Mouse (Mus musculus): ENCODE results near the gene Gm10570.

Gene Gm10570

DNA sequence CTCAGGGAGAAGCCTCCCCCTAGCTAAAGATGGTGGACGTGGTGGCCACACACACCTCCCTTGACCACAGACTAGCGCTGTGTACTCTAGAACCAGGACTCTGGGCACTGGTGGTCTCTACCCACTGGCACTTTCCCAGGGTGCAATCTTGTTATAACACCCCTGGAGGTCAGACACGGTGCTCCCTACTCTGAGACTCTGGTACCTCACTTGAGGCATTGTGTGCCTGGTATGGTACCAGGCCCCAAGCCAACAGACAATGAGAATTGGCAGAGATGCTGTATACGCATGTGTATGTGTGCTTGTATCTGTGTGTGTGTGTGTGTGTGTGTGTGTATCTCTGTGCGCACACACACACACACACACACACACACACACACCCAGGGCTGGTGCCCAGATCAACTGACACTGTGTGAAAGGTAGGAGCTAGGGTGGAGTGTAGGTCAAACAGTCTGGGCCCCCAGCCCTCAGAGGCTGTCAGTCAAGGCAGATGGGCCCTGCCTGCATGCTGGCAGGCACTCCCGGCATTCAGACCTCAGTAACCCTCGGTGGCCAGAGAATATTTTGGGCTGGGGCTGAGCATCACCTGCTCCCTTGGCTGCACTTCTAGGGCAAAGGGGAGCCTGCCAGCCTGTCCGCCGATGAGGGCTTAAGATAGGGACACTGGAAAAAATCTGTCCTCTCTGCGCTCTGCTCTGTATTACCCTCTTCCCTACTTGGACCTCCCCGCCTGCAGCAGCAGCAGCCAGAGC is 9.4 kb downstream of the Gm10570 start:
- Histone ChIP-seq H3K4me3 (replicated peaks; ENCODE audit: low read length) (peak overlapping the region; percentile 66), H3K4me1 (replicated peaks; ENCODE audit: low read depth, low read length) (peaks cover 94% of the 10 kb centered on the region), H3K9me3 (ENCODE audit: low read length) (no peaks in the 10 kb centered on the region), H3K36me3 (ENCODE audit: insufficient read depth, low read length) (no peaks in the 10 kb centered on the region), H3K27me3 (ENCODE audit: insufficient read depth, low read length) (peaks cover 19% of the 10 kb centered on the region)
- no peak for TF ChIP-seq NANOG (IDR thresholded peaks at IDR 0.05; ENCODE audit: borderline replicate concordance, low read length)

DNA sequence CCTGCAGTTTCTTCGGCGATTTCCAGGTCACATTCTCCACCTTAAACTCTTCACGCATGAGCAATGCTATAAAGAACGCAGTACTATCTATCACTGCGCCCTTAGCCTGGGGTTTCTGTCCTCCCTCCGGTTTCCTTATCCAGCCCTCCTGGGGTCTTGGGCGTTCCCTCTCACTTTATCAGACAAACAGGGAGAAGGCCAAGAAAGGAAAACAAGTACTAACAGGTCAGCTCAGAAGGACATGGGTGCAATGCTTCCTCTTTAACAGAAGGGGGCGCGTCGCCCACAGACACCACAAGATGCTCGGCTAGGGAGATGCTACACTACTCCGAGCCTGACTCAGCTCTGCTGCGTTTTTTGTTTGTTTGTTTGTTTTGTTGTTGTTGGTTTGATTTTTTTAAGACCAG is 11.3 kb downstream of the Gm10570 start:
- TF ChIP-seq POU5F1 (IDR thresholded peaks at IDR 0.05; ENCODE audit: borderline replicate concordance, low read length) (no peak), CTCF (conservative IDR thresholded peaks at IDR 0.05; ENCODE audit: low read length) (peak; percentile 90)
- Histone ChIP-seq H3K4me3 (replicated peaks; ENCODE audit: low read length) (no peak overlapping the region), H3K36me3 (ENCODE audit: insufficient read depth, low read length) (no peaks in the 10 kb centered on the region), H3K9me3 (ENCODE audit: low read length) (no peaks in the 10 kb centered on the region), H3K27me3 (ENCODE audit: insufficient read depth, low read length) (peaks cover 19% of the 10 kb centered on the region), H3K4me1 (replicated peaks; ENCODE audit: low read depth, low read length) (peaks cover 75% of the 10 kb centered on the region)

DNA sequence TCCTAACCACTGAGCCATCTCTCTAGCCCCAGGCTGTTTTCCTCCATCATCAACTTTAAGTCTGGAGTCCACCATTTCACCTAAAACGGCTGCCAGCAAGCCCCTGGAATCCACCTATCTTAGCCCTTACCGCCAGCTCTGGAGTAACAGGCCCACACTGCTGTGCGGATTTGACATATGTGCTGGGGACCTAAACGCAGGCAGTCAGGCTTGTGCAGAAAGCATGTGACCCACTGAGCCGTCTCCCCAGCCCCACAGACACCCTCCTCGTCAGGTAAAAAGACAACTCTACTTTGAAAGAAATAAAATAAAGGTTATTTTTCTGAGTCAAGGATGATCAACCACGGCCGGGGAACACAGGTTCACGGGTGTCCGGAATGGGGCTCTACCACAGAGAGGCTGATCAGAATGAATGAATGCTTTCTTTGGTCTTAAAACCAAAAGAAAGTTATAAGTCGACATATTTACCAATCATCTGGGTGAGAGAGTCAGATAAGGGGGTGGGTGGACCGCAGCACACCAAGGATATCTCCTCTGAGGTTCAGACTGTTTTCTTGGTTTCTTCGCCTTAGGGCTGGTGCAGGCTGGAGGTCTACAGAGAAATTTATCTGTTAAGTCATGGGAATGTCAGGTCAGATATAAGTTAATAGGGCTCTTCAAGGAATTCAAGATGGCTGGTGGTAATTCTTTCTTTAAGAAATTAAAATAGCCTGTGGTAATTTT is 12.1 kb downstream of the Gm10570 start:
- H3K9me3 ChIP-seq (ENCODE audit: low read length), result no peaks in the 10 kb centered on the region
- H3K36me3 ChIP-seq (ENCODE audit: insufficient read depth, low read length), result no peaks in the 10 kb centered on the region
- peaks cover 68% of the 10 kb centered on the region for H3K4me1 ChIP-seq (replicated peaks; ENCODE audit: low read depth, low read length)
- H3K27me3 ChIP-seq (ENCODE audit: insufficient read depth, low read length), result peaks cover 16% of the 10 kb centered on the region
- TF ChIP-seq NANOG (IDR thresholded peaks at IDR 0.05; ENCODE audit: borderline replicate concordance, low read length) (no peak), CTCF (conservative IDR thresholded peaks at IDR 0.05; ENCODE audit: low read length) (no peak), POU5F1 (IDR thresholded peaks at IDR 0.05; ENCODE audit: borderline replicate concordance, low read length) (no peak)
- no peak overlapping the region for H3K4me3 ChIP-seq (replicated peaks; ENCODE audit: low read length)

DNA sequence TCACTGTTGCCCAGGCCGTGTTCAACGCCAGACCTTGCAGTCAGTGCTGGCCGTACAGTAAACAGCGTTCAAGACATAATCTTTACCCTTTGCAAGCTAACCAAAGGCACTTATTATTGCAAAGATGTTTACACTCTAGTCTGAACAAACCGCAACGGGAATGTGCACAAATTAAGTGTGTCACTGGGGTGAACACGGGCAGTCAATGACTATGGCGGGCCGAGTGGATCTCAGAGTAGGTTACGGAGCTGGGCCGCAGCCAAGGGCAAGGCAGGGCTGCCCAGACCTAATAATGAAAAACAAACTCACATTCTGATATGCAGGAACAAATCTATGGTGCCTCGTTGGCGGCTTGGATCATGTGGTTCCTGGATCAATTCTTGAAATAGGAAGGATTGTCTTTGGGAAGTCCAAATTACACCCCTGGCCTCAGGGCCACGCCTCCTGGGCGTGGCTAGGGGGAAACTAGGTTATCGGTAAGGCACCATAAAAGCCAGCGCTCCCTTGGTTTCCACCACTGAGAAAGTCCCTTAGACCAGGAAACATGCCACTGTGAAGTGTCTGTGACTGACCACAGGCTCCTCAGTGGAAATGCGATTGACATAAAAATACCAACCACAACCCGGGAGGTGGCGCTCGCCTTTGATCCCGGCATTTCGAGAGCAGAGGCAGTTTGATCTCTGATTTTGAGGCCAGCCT is 13.3 kb downstream of the Gm10570 start:
- TF ChIP-seq CTCF (conservative IDR thresholded peaks at IDR 0.05; ENCODE audit: low read length), result peak; percentile 15; the same call in 1 of the 2 replicates
- TF ChIP-seq NANOG (IDR thresholded peaks at IDR 0.05; ENCODE audit: borderline replicate concordance, low read length), result no peak
- no peaks in the 10 kb centered on the region for H3K9me3 ChIP-seq (ENCODE audit: low read length)
- 0 out of 2 replicates have a peak, but pooled peaks cover 7% of the 10 kb centered on the region for H3K27me3 ChIP-seq (ENCODE audit: insufficient read depth, low read length)
- H3K4me1 ChIP-seq (replicated peaks; ENCODE audit: low read depth, low read length), result peaks cover 56% of the 10 kb centered on the region
- no peaks in the 10 kb centered on the region for H3K36me3 ChIP-seq (ENCODE audit: insufficient read depth, low read length)
- peak overlapping the region; percentile 43 for H3K4me3 ChIP-seq (replicated peaks; ENCODE audit: low read length)

DNA sequence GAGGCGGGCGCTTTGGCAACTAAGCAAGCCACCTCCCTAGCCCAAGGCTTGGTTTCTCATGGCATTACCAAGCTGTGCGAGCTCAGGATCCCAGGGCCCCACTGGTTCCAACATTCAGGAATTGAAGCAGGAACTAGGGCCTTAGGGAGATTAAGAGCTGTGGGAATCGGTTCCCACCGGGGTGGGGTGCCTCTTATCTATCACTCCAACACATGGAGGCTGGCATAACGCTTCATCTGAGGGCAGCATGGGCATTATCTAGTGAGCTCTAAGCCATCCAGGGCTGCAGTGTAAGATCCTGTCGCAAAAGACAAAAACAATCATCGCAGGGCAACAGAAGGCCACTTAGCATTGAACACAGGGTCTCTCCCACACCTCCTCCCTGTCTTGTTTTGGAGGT is 14.0 kb downstream of the Gm10570 start:
- Histone ChIP-seq H3K36me3 (ENCODE audit: insufficient read depth, low read length) (no peaks in the 10 kb centered on the region), H3K9me3 (ENCODE audit: low read length) (no peaks in the 10 kb centered on the region), H3K4me1 (replicated peaks; ENCODE audit: low read depth, low read length) (peaks cover 49% of the 10 kb centered on the region), H3K4me3 (replicated peaks; ENCODE audit: low read length) (no peak overlapping the region), H3K27me3 (ENCODE audit: insufficient read depth, low read length) (0 out of 2 replicates have a peak, but pooled peaks cover 5% of the 10 kb centered on the region)
- no peak for TF ChIP-seq POU5F1 (IDR thresholded peaks at IDR 0.05; ENCODE audit: borderline replicate concordance, low read length)
- TF ChIP-seq CTCF (conservative IDR thresholded peaks at IDR 0.05; ENCODE audit: low read length), result no peak
- TF ChIP-seq NANOG (IDR thresholded peaks at IDR 0.05; ENCODE audit: borderline replicate concordance, low read length), result no peak

DNA sequence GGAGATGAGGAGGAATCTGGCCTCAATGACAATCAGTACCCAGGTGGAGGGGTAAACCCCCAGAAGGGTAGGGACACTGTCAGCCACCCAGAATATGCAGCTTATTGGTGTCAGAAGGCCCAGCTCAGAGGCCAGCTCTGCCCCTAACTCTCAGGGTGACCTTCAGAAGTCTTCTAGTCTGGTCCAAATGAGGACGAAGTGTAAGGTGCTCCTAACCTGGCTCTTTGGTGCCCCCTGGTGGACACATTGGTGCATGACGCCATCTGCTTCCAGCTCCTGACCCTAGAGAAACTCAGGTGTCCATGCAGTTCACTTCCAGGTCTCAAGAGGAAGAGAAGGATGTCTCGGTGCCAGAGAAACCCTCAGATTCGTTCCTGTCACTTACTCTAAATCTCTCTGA is 16.2 kb downstream of the Gm10570 start:
- no peaks in the 10 kb centered on the region for H3K36me3 ChIP-seq (ENCODE audit: insufficient read depth, low read length)
- H3K9me3 ChIP-seq (ENCODE audit: low read length), result no peaks in the 10 kb centered on the region
- peaks cover 28% of the 10 kb centered on the region for H3K4me1 ChIP-seq (replicated peaks; ENCODE audit: low read depth, low read length)
- H3K4me3 ChIP-seq (replicated peaks; ENCODE audit: low read length), result no peak overlapping the region
- peaks cover 6% of the 10 kb centered on the region; the same call in 1 of the 2 replicates for H3K27me3 ChIP-seq (ENCODE audit: insufficient read depth, low read length)
- no peak for TF ChIP-seq POU5F1 (IDR thresholded peaks at IDR 0.05; ENCODE audit: borderline replicate concordance, low read length)
- no peak for TF ChIP-seq NANOG (IDR thresholded peaks at IDR 0.05; ENCODE audit: borderline replicate concordance, low read length)
- TF ChIP-seq CTCF (conservative IDR thresholded peaks at IDR 0.05; ENCODE audit: low read length), result peak; percentile 95

DNA sequence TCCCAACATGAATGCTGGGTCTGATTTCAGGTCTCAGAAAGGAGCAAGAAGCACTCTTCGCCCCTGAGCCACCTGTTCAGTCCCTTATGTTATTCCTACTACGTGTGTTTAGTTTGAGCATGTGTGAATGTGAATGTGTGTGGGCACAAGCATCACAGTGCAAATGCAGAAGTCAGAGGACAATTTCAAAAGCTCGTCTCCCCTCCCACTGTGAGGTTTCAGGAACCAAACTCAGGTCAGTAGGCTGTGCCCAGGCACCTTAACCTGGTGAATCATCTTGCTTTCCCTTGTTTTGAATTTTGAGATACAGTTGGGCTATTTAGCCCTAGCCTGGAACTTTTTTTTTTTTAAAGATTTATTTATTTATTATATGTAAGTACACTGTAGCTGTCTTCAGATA is 18.6 kb downstream of the Gm10570 start:
- no peaks in the 10 kb centered on the region for H3K9me3 ChIP-seq (ENCODE audit: low read length)
- H3K27me3 ChIP-seq (ENCODE audit: insufficient read depth, low read length), result peaks cover 19% of the 10 kb centered on the region
- no peaks in the 10 kb centered on the region for H3K36me3 ChIP-seq (ENCODE audit: insufficient read depth, low read length)
- H3K4me3 ChIP-seq (replicated peaks; ENCODE audit: low read length), result no peak overlapping the region
- TF ChIP-seq CTCF (conservative IDR thresholded peaks at IDR 0.05; ENCODE audit: low read length), result no peak
- TF ChIP-seq NANOG (IDR thresholded peaks at IDR 0.05; ENCODE audit: borderline replicate concordance, low read length), result no peak
- no peak for TF ChIP-seq POU5F1 (IDR thresholded peaks at IDR 0.05; ENCODE audit: borderline replicate concordance, low read length)
- peaks cover 5% of the 10 kb centered on the region for H3K4me1 ChIP-seq (replicated peaks; ENCODE audit: low read depth, low read length)

DNA sequence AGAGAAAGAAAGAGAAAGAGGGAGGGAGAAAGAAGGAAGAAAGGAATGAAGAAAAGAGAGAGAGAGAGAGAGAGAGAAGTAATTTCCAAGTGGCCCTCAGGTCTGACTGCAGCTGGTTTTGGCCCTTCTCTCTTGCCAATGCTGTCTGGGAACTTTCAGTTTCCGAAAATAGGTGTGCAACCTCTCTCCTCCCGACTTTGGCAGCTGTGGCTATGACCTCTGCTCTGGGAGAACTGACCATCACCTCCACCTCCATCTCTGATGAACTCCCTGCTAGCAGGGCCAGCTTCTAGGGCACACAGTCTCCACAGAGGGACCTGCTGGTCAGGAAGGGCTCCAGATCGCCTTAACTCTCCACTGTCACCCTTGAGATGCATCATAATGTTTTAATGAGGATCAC is 21.9 kb downstream of the Gm10570 start:
- Histone ChIP-seq H3K9me3 (ENCODE audit: low read length) (no peaks in the 10 kb centered on the region), H3K27me3 (ENCODE audit: insufficient read depth, low read length) (peaks cover 42% of the 10 kb centered on the region), H3K4me3 (replicated peaks; ENCODE audit: low read length) (no peak overlapping the region), H3K4me1 (replicated peaks; ENCODE audit: low read depth, low read length) (no peaks in the 10 kb centered on the region), H3K36me3 (ENCODE audit: insufficient read depth, low read length) (no peaks in the 10 kb centered on the region)
- TF ChIP-seq CTCF (conservative IDR thresholded peaks at IDR 0.05; ENCODE audit: low read length) (no peak), POU5F1 (IDR thresholded peaks at IDR 0.05; ENCODE audit: borderline replicate concordance, low read length) (no peak), NANOG (IDR thresholded peaks at IDR 0.05; ENCODE audit: borderline replicate concordance, low read length) (no peak)
